Mouse (Mus musculus): ENCODE data around the gene Psme4. TPM values are rescaled to one million over a fixed set of nuclear protein-coding genes. Genes with fewer than 3 reads are reported as not detected.

The Psme4 gene
- polyA plus RNA-seq, 1 experiment: 47.5 TPM

GRCm38 (mm10) chr11:30761891-30762290 lies 9.6 kb upstream of the Psme4 start:
- no peak for DNase-seq (ENCODE audit: low read depth)
- TF ChIP-seq POLR2A (IDR thresholded peaks at IDR 0.05; ENCODE audit: borderline replicate concordance, extremely low read depth, insufficient read depth, insufficient read length, poor library complexity, severe bottlenecking): no peak
- no peak for TF ChIP-seq CTCF (IDR thresholded peaks at IDR 0.05; ENCODE audit: borderline replicate concordance, extremely low read depth, insufficient read depth, insufficient read length)

GRCm38 (mm10) chr11:30765076-30765475 lies 6.5 kb upstream of the Psme4 start:
- TF ChIP-seq CTCF (IDR thresholded peaks at IDR 0.05; ENCODE audit: borderline replicate concordance, extremely low read depth, insufficient read depth, insufficient read length): no peak
- no peak for TF ChIP-seq POLR2A (IDR thresholded peaks at IDR 0.05; ENCODE audit: borderline replicate concordance, extremely low read depth, insufficient read depth, insufficient read length, poor library complexity, severe bottlenecking)
- DNase-seq (ENCODE audit: low read depth): no peak

- DNase-seq (ENCODE audit: low read depth): no peak
- TF ChIP-seq POLR2A (IDR thresholded peaks at IDR 0.05; ENCODE audit: borderline replicate concordance, extremely low read depth, insufficient read depth, insufficient read length, poor library complexity, severe bottlenecking) (no peak), CTCF (IDR thresholded peaks at IDR 0.05; ENCODE audit: borderline replicate concordance, extremely low read depth, insufficient read depth, insufficient read length) (no peak)
Measured at GRCm38 (mm10) chr11:30770817-30771216, 709 bp upstream of the Psme4 start.

GRCm38 (mm10) chr11:30771904-30772581 lies 517 bp downstream of the Psme4 start:
- no peak for TF ChIP-seq POLR2A (IDR thresholded peaks at IDR 0.05; ENCODE audit: borderline replicate concordance, extremely low read depth, insufficient read depth, insufficient read length, poor library complexity, severe bottlenecking)
- TF ChIP-seq CTCF (IDR thresholded peaks at IDR 0.05; ENCODE audit: borderline replicate concordance, extremely low read depth, insufficient read depth, insufficient read length): no peak
- DNase-seq (ENCODE audit: low read depth): peak; percentile 77

GRCm38 (mm10) chr11:30772777-30773417 lies 1.4 kb downstream of the Psme4 start:
- DNase-seq (ENCODE audit: low read depth): no peak
- TF ChIP-seq CTCF (IDR thresholded peaks at IDR 0.05; ENCODE audit: borderline replicate concordance, extremely low read depth, insufficient read depth, insufficient read length) (no peak), POLR2A (IDR thresholded peaks at IDR 0.05; ENCODE audit: borderline replicate concordance, extremely low read depth, insufficient read depth, insufficient read length, poor library complexity, severe bottlenecking) (no peak)

- peak; percentile 13 for DNase-seq (ENCODE audit: low read depth)
- no peak for TF ChIP-seq CTCF (IDR thresholded peaks at IDR 0.05; ENCODE audit: borderline replicate concordance, extremely low read depth, insufficient read depth, insufficient read length)
- TF ChIP-seq POLR2A (IDR thresholded peaks at IDR 0.05; ENCODE audit: borderline replicate concordance, extremely low read depth, insufficient read depth, insufficient read length, poor library complexity, severe bottlenecking): no peak
Measured at GRCm38 (mm10) chr11:30774638-30775037, 3.1 kb downstream of the Psme4 start.

- TF ChIP-seq POLR2A (IDR thresholded peaks at IDR 0.05; ENCODE audit: borderline replicate concordance, extremely low read depth, insufficient read depth, insufficient read length, poor library complexity, severe bottlenecking) (no peak), CTCF (IDR thresholded peaks at IDR 0.05; ENCODE audit: borderline replicate concordance, extremely low read depth, insufficient read depth, insufficient read length) (no peak)
Measured at GRCm38 (mm10) chr11:30777498-30777897, 6.0 kb downstream of the Psme4 start.

GRCm38 (mm10) chr11:30780893-30781292 lies 9.4 kb downstream of the Psme4 start:
- TF ChIP-seq POLR2A (IDR thresholded peaks at IDR 0.05; ENCODE audit: borderline replicate concordance, extremely low read depth, insufficient read depth, insufficient read length, poor library complexity, severe bottlenecking) (no peak), CTCF (IDR thresholded peaks at IDR 0.05; ENCODE audit: borderline replicate concordance, extremely low read depth, insufficient read depth, insufficient read length) (no peak)

More at GRCm38 (mm10) chr11:30777498-30777897, 6.0 kb downstream of the Psme4 start:
- no peak for DNase-seq (ENCODE audit: low read depth)

GRCm38 (mm10) chr11:30781612-30782011 lies 10.1 kb downstream of the Psme4 start:
- no peak for DNase-seq (ENCODE audit: low read depth)
- TF ChIP-seq CTCF (IDR thresholded peaks at IDR 0.05; ENCODE audit: borderline replicate concordance, extremely low read depth, insufficient read depth, insufficient read length): no peak
- TF ChIP-seq POLR2A (IDR thresholded peaks at IDR 0.05; ENCODE audit: borderline replicate concordance, extremely low read depth, insufficient read depth, insufficient read length, poor library complexity, severe bottlenecking): no peak

More at GRCm38 (mm10) chr11:30780893-30781292, 9.4 kb downstream of the Psme4 start:
- no peak for DNase-seq (ENCODE audit: low read depth)

GRCm38 (mm10) chr11:30785497-30785896 lies 14.0 kb downstream of the Psme4 start:
- no peak for TF ChIP-seq POLR2A (IDR thresholded peaks at IDR 0.05; ENCODE audit: borderline replicate concordance, extremely low read depth, insufficient read depth, insufficient read length, poor library complexity, severe bottlenecking)
- TF ChIP-seq CTCF (IDR thresholded peaks at IDR 0.05; ENCODE audit: borderline replicate concordance, extremely low read depth, insufficient read depth, insufficient read length): no peak
- DNase-seq (ENCODE audit: low read depth): no peak

- TF ChIP-seq POLR2A (IDR thresholded peaks at IDR 0.05; ENCODE audit: borderline replicate concordance, extremely low read depth, insufficient read depth, insufficient read length, poor library complexity, severe bottlenecking) (no peak), CTCF (IDR thresholded peaks at IDR 0.05; ENCODE audit: borderline replicate concordance, extremely low read depth, insufficient read depth, insufficient read length) (no peak)
- no peak for DNase-seq (ENCODE audit: low read depth)
Measured at GRCm38 (mm10) chr11:30786230-30786983, 14.9 kb downstream of the Psme4 start.
